Mouse (Mus musculus): ENCODE measurements around the gene Lig1.

DNA sequence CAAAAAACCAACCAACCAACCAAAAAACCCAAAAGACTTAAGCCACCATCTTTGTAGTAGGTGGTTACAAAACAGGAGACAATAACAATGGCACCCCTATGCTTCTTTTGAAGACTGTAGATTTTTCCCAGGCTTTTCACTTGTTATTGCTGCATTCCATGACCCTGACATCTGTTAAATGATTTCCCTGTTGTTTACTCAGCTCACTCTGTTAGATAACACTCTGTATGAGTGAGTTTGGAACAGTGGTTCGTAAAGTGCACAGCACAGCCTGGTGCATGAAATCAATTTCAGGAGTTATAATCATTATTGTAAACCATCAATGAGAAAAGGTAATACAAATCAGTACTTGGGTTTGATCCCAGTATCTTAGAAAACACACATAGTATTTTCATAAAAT, 5.4 kb upstream of the Lig1 start:
- TF ChIP-seq POLR2A (IDR thresholded peaks at IDR 0.05; ENCODE audit: low read depth, low read length) (no peak), CTCF (conservative IDR thresholded peaks at IDR 0.05; ENCODE audit: insufficient read depth, insufficient read length, low read depth, low read length) (no peak)

Data from kidney, adult 2 months (tissue).